Mouse (Mus musculus): ENCODE measurements around the gene Lpin1. TPM values are rescaled to one million over a fixed set of nuclear protein-coding genes. Genes with fewer than 3 reads are reported as not detected.

Gene Lpin1
- polyA plus RNA-seq, 1 experiment from 2014 or later: 6.9 TPM

DNA sequence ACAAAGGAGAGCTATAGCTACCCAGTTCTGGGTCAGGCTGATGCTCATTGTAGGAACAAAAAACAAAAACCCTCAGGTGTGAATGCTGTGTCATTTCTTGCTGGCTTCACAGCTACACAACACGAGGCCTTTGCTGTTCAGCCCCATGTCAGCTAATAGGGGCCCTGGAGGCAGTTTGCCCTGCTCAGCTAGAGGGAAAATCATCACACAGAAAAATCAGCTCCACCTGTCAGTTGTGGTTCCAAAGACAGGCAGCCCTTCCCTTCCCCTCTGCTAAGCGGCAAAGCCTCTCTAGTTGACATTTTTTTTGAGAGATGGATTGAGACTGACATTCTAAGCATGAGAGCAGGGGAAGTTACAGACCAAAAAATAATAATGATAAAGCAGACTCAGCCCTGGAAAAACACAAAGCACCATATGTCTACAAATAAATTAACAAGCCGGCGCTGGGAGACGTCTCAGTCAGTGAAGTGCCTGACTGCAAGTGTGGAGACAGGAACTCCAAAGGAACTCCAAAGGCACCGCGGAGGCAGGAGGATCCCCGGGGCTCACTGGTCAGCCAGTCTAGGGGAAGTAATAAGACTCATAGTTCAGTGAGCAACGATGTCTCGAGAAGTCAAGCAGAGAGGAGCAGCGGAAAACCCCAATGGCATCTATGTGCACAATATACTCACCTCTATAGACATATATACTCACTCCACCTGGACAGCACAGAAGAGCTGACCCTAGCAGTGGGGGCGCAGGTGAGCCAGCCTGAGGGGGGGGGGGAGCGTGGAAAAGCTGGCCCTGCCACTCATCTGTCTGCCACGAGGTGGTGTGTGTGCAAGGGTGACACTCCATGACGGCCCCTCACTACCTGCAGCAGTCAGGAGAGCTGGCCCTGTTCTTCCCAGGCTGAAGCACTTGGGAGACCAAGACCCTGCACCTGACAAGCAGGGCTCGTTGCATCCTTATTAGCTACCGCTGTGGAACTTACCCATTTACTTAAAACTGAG, 103.7 kb downstream of the Lpin1 start:
- H3K9me3 ChIP-seq (replicated peaks): no peaks in the 10 kb centered on the region
- no peak overlapping the region for H3K27ac ChIP-seq
- H3K27me3 ChIP-seq (replicated peaks): no peaks in the 10 kb centered on the region
- ATAC-seq: no peak
- no peaks in the 10 kb centered on the region for H3K36me3 ChIP-seq
- no peak overlapping the region for H3K4me3 ChIP-seq
- 49% methylated on average over 17 of the region's 17 CpGs for WGBS (ENCODE audit: insufficient replicate concordance)
- no peak overlapping the region for H3K4me2 ChIP-seq
- H3K4me1 ChIP-seq: no peaks in the 10 kb centered on the region
- no peak overlapping the region for H3K9ac ChIP-seq

DNA sequence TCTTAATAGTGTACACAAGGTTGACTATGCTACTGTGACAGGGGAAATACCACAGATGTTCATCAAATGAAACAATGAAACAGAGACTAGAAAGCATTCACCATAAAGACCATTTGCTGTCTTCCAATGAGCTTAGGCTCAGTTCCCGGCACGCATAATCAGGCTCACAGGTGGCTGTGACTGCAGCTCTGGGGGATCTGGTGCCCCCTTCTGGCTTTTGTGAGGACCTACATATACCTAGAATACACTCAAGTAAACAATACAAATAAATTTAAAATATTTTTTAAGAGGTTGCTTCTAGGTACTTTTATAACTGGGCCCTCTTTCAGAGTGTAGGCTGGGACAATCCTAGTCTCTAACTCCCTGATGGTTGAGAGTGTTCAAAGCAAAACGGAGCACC, 106.5 kb downstream of the Lpin1 start:
- WGBS (ENCODE audit: insufficient replicate concordance): 67% methylated on average over 3 of the region's 3 CpGs
- no peak overlapping the region for H3K27ac ChIP-seq
- no peak overlapping the region for H3K4me2 ChIP-seq
- H3K27me3 ChIP-seq (replicated peaks): no peaks in the 10 kb centered on the region
- ATAC-seq: no peak
- H3K9ac ChIP-seq: no peak overlapping the region
- H3K9me3 ChIP-seq (replicated peaks): no peaks in the 10 kb centered on the region
- no peaks in the 10 kb centered on the region for H3K36me3 ChIP-seq
- no peaks in the 10 kb centered on the region for H3K4me1 ChIP-seq
- no peak overlapping the region for H3K4me3 ChIP-seq

DNA sequence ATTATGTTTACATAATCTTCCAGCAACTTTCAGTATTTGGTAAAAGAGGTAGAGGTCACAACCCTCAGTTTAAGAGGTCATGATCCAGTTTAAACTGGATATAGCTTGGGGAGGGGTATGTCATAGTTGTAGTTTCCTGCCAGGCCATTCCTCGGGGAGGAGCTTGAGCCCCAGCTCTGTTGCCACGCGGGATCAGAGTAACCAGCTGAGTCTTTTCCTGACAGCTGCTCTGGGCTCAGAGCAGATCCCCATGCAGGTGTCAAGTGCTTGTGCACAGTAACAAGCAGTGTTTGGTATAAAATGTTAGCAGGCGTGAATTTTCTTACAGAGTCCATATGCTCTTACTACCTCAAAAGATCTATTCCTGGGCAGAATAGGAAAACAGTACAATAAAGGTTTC, 112.8 kb downstream of the Lpin1 start:
- Histone ChIP-seq H3K36me3 (no peaks in the 10 kb centered on the region), H3K9ac (no peak overlapping the region), H3K4me1 (no peaks in the 10 kb centered on the region), H3K4me3 (no peak overlapping the region), H3K4me2 (no peak overlapping the region), H3K9me3 (replicated peaks) (no peaks in the 10 kb centered on the region), H3K27ac (no peak overlapping the region), H3K27me3 (replicated peaks) (no peaks in the 10 kb centered on the region)
- WGBS (ENCODE audit: insufficient replicate concordance): 34% methylated on average over 4 of the region's 4 CpGs
- ATAC-seq: no peak

DNA sequence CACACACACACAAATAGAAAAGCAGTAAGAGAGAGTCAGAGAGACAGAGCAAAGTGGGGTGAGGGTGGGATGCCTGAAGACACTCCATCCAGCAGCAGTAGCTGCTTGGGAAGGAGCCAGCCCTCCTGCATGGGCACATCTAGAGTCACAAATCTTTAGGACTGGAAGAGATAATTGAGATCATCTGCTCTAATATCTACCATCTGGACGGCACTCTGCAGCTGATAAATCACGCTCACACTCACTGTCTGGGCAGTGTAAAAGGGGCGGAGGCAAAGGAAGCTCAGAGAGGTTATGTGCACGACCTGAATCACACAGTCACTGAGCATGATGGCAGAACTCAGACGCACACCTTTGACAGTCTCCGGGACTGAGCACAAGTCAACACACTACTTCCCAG, 118.1 kb downstream of the Lpin1 start:
- Histone ChIP-seq H3K4me1 (no peaks in the 10 kb centered on the region), H3K36me3 (no peaks in the 10 kb centered on the region), H3K4me3 (no peak overlapping the region), H3K27ac (no peak overlapping the region), H3K27me3 (replicated peaks) (no peaks in the 10 kb centered on the region), H3K9ac (no peak overlapping the region), H3K4me2 (no peak overlapping the region), H3K9me3 (replicated peaks) (no peaks in the 10 kb centered on the region)
- ATAC-seq: no peak
- WGBS (ENCODE audit: insufficient replicate concordance): 60% methylated on average over 6 of the region's 6 CpGs

DNA sequence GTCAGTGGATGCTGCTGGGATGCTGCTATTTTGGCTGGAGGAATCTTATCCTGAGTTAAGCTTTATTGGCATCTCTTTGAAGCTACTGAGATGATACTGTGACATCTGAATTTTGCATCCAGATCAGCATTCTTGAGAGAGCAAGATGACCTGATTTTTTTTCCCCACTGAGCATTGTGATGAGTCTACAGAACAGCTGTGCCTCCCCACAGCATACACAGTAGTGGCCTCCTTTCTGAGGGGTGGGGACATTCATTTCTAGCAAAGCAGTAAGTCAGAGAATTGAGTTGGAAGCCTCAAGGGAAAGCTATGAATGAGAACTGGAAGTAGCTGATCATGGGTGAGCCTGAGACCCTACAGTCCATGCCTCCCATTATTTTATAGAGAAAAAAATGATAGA, 121.9 kb downstream of the Lpin1 start:
- H3K4me1 ChIP-seq: no peaks in the 10 kb centered on the region
- no peaks in the 10 kb centered on the region for H3K9me3 ChIP-seq (replicated peaks)
- no peak for ATAC-seq
- no peak overlapping the region for H3K27ac ChIP-seq
- H3K9ac ChIP-seq: no peak overlapping the region
- no peaks in the 10 kb centered on the region for H3K27me3 ChIP-seq (replicated peaks)
- no peak overlapping the region for H3K4me2 ChIP-seq
- no peak overlapping the region for H3K4me3 ChIP-seq
- H3K36me3 ChIP-seq: no peaks in the 10 kb centered on the region

DNA sequence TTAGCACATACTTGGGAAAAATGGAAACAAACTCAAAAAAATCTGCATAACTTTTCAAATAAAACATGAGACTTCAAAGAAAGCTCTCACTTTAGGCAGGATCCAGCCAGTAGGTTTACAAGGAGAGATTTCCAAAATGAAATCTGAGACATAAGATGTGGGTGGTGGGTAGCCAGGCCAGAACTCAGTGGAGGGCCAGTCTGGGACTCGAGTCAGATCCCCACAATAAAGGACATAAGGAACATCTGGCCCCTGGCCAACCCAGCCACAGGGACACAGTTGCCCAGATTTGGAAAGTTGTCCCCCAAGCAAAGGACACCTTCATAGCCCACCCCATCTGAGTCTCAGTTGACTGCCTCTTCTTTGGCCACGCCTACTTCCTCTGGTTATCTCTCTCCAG, 123.3 kb downstream of the Lpin1 start:
- Histone ChIP-seq H3K4me3 (no peak overlapping the region), H3K9ac (no peak overlapping the region), H3K27ac (no peak overlapping the region), H3K4me2 (no peak overlapping the region), H3K36me3 (no peaks in the 10 kb centered on the region), H3K4me1 (no peaks in the 10 kb centered on the region), H3K9me3 (replicated peaks) (no peaks in the 10 kb centered on the region), H3K27me3 (replicated peaks) (no peaks in the 10 kb centered on the region)
- 28% methylated on average over 2 of the region's 2 CpGs for WGBS (ENCODE audit: insufficient replicate concordance)
- no peak for ATAC-seq

Other genes starting within 250 kb of the Lpin1 start
- gene Ntsr2, start 42.4 kb upstream of the Lpin1 start, polyA plus RNA-seq (2016; fragmentation: Nextera tagmentation; extraction: Ambion mirVana): not detected in 2 replicates
- 1.7 and 1.9 TPM in 2 replicates for gene Greb1, start 189.9 kb upstream of the Lpin1 start, polyA plus RNA-seq (2016; fragmentation: Nextera tagmentation; extraction: Ambion mirVana)
- 39.8 TPM in 2 replicates for gene E2f6, start 200.0 kb upstream of the Lpin1 start, polyA plus RNA-seq (2016; fragmentation: Nextera tagmentation; extraction: Ambion mirVana)